Mouse (Mus musculus) myocyte (in vitro differentiated cells): Measurements from ENCODE around the gene Sdccag8.

ENCODE experiments used
- CEBPB ChIP-seq: IDR thresholded peaks from 2 replicates; pipeline ENCODE4 v1.6.1; 2011; ENCODE audit warnings: mild to moderate bottlenecking, moderate library complexity; ENCODE audit not compliant: poor library complexity, insufficient read depth, severe bottlenecking
- E2F4 ChIP-seq: IDR thresholded peaks from one replicate; pipeline ENCODE4 v1.6.1; 2011; ENCODE audit warnings: mild to moderate bottlenecking, control low read depth, moderate library complexity; ENCODE audit not compliant: insufficient read depth
- MAX ChIP-seq: IDR thresholded peaks from one replicate; pipeline ENCODE4 v1.6.1; 2011; ENCODE audit warnings: low read depth, mild to moderate bottlenecking, control low read depth
- MYOD1 ChIP-seq, 3 experiments: IDR thresholded peaks; one replicate each; pipeline ENCODE4 v1.6.1; 2011; ENCODE audit warnings: control low read depth in 2 of 3, low read depth in 2 of 3, mild to moderate bottlenecking in 2 of 3, moderate library complexity in 1 of 3; ENCODE audit not compliant: insufficient read length in 2 of 3, control insufficient read depth in 1 of 3
- POLR2A ChIP-seq: IDR thresholded peaks from one replicate; pipeline ENCODE4 v1.6.1; 2011; ENCODE audit warnings: low read depth, mild to moderate bottlenecking, control low read depth, moderate library complexity; ENCODE audit not compliant: insufficient read length
- POLR2AphosphoS2 ChIP-seq: IDR thresholded peaks from one replicate; pipeline ENCODE4 v1.6.1; 2011; ENCODE audit warnings: low read depth, control low read depth; ENCODE audit not compliant: insufficient read length
- REST ChIP-seq: IDR thresholded peaks from one replicate; pipeline ENCODE4 v1.6.1; 2011; ENCODE audit warnings: mild to moderate bottlenecking, control low read depth, moderate library complexity; ENCODE audit not compliant: insufficient read depth, insufficient read length
- SRF ChIP-seq: IDR thresholded peaks from one replicate; pipeline ENCODE4 v1.6.1; 2011; ENCODE audit warnings: low read depth; ENCODE audit not compliant: control insufficient read depth, insufficient read length
- TCF12 ChIP-seq: IDR thresholded peaks from one replicate; pipeline ENCODE4 v1.6.1; 2011; ENCODE audit warnings: mild to moderate bottlenecking, control low read depth; ENCODE audit not compliant: poor library complexity, insufficient read depth, severe bottlenecking
- USF1 ChIP-seq: IDR thresholded peaks from one replicate; pipeline ENCODE4 v1.6.1; 2011; ENCODE audit warnings: low read depth, mild to moderate bottlenecking, control low read depth, moderate library complexity

DNA sequence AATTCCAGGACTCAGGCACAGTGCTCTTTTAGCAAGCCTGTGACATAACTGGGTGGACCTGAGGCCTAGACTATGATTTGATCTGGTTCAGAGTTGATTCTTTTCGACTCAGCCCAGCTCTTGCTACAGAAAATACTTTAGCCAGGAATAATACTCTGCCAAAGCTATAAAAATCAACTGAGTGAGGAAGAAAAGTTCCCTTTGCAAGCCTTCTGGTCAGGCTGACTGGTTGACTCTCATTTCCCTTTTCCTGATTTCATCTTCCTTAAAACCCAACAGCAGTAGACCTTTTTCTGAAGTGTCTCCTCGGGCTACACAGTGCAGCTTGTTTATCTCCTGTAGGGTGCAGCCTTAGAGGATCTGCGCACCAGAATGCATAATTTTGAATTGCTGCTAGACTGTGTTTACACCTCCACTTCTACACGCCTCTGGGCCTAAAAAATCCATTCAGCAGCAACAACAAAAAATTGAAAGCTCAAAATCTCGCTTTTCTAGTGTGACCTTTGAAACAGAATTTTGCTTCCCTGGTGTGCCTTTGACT is 13.6 kb downstream of the Sdccag8 start:
- TF ChIP-seq POLR2A = no peak
- no peak for TF ChIP-seq POLR2AphosphoS2
- TF ChIP-seq USF1 = no peak
- TF ChIP-seq MYOD1 (IDR thresholded peaks at IDR 0.05; ENCODE audit: control insufficient read depth in 1 of 3, insufficient read length in 2 of 3, low read depth in 2 of 3) = no peak
- no peak for TF ChIP-seq TCF12
- TF ChIP-seq CEBPB = no peak
- no peak for TF ChIP-seq SRF
- no peak for TF ChIP-seq MAX
- no peak for TF ChIP-seq REST
- no peak for TF ChIP-seq E2F4
